Mouse (Mus musculus) liver, postnatal 0 days (tissue): Measurements from ENCODE around the gene Speer4f2. TPM values are rescaled to one million over a fixed set of nuclear protein-coding genes. Genes with fewer than 3 reads are reported as not detected.
"Not testable (repeated sequence)": the region's sequence is repeated elsewhere in the genome, so short reads cannot be mapped to it uniquely, and the experiment has no call there.

Experiments
- ATAC-seq: fragments of 200-750 bp; cut with Nextera tagmentation; 2 replicates; pipeline ENCODE4 v1.8.0; 2017; ENCODE audit warnings: mild to moderate bottlenecking, moderate library complexity
- DNase-seq: peaks from one replicate; pipeline ENCODE4 v3.0.0-alpha.2; 2016
- H3K27ac ChIP-seq: fragments of 300-500 bp; sonication (generic); 2 replicates; pipeline ENCODE4 v1.5.1; 2014; ENCODE audit warnings: antibody characterized with exemption, moderate library complexity, mild to moderate bottlenecking, low read depth
- H3K27me3 ChIP-seq: fragments of 300-500 bp; sonication (generic); 2 replicates; pipeline ENCODE4 v1.6.1; 2014; ENCODE audit warnings: low read length, control low read depth, mixed read lengths; ENCODE audit not compliant: insufficient read depth
- H3K36me3 ChIP-seq: fragments of 300-500 bp; sonication (generic); replicated peaks from 2 replicates; pipeline ENCODE4 v1.6.1; 2014; ENCODE audit warnings: mild to moderate bottlenecking, control low read depth, low read length, moderate library complexity, mixed read lengths; ENCODE audit not compliant: insufficient read depth
- H3K4me1 ChIP-seq: fragments of 300-500 bp; sonication (generic); 2 replicates; pipeline ENCODE4 v1.6.1; 2014; ENCODE audit warnings: antibody characterized with exemption, mild to moderate bottlenecking, control low read depth; ENCODE audit not compliant: insufficient read depth
- H3K4me2 ChIP-seq: fragments of 300-500 bp; sonication (generic); 2 replicates; pipeline ENCODE4 v1.6.1; 2014; ENCODE audit warnings: low read depth, mild to moderate bottlenecking, low read length, moderate library complexity, mixed read lengths
- H3K4me3 ChIP-seq: fragments of 300-500 bp; sonication (generic); 2 replicates; pipeline ENCODE4 v1.5.1; 2014; ENCODE audit warnings: low read depth, low read length
- H3K9ac ChIP-seq: fragments of 300-500 bp; sonication (generic); replicated peaks from 2 replicates; pipeline ENCODE4 v1.6.1; 2014; ENCODE audit warnings: mild to moderate bottlenecking, moderate library complexity
- H3K9me3 ChIP-seq: fragments of 300-500 bp; sonication (generic); 2 replicates; pipeline ENCODE4 v1.6.1; 2016; ENCODE audit warnings: mild to moderate bottlenecking, control low read depth, low read length, mixed read lengths
- CTCF ChIP-seq: sonication (generic); IDR thresholded peaks from 2 replicates; pipeline ENCODE4 v1.5.1; 2016; ENCODE audit warnings: antibody characterized with exemption, low read depth
- EP300 ChIP-seq: IDR thresholded peaks from 2 replicates; pipeline ENCODE4 v1.6.1; 2016; ENCODE audit warnings: antibody characterized with exemption, low read depth, mild to moderate bottlenecking
- WGBS: fragments of 180-500 bp; shearing (Covaris S2); extraction: QIAGEN DNeasy Blood & Tissue Kit; methylation state at CpG from one replicate; pipeline ENCODE4 v1.1.7; 2014; ENCODE audit not compliant: insufficient replicate concordance; 5-methylcytosine and 5-hydroxymethylcytosine counted together
- polyA plus RNA-seq: library from polyadenylated mRNA; unstranded; fragments of >200 nt; fragmentation: Nextera tagmentation; extraction: Ambion mirVana; gene quantifications from 2 replicates; pipeline ENCODE4 v1.2.1, GENCODE M21; 2015

The Speer4f2 gene
- not detected in 2 replicates for polyA plus RNA-seq

DNA sequence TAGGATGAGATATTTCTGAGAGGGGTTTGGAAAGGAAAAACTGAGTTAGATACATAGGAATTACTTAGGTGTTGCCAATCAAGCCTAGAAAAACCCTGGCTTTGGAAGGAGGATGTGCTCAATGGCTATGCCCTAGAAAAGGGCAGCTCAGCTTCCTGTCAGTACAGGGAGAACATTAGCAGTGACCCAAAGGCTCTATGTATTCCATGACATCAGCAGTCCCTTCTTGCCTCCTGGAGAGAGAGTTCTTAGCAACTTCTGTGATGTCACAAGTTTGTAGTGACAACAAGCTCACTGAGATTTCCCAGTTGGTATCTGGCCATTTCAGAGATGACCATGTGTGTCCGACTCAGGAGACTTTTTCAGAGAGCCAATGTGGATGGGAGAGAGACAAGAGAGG lies at the start of gene Speer4f2:
Speer4f2 (plus strand) TSS at position 301 of the 400 bp plus-strand sequence.
- not testable (repeated sequence) for H3K4me3 ChIP-seq, H3K27me3 ChIP-seq, ATAC-seq, H3K9me3 ChIP-seq, H3K4me1 ChIP-seq, H3K27ac ChIP-seq, DNase-seq, H3K4me2 ChIP-seq, H3K36me3 ChIP-seq, H3K9ac ChIP-seq
- WGBS: 68% methylated on average over 1 of the region's 1 CpGs

DNA sequence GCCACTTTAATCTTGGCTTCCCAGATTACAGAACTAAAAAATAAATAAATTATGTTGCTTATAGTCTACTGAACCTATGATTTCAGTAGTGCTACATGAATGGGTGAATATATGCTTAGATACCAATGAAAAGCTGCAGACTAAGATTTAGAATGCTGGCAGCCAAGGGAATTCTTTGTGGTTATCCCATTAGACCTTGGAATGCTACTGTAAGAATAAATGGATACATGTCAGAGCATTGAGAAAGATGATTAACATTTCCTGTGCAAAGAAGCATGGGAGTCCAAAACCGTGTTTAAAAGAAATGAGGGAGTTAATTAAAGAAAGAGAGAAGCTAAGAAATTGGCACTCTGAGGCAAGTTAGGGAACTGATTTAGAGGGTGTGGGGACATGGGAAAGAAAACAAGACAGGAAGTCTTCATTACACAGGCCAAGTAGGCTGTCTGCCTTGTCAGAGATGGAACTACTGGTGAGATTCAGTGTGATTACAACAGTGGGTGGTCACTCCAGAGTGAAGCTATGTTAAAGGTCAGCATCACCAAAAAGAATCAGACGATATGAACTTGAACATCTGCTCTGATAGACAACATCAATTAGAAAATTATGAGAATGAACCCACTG lies 43.9 kb upstream of the Speer4f2 start:
- WGBS: 49% methylated on average over 2 of the region's 2 CpGs

DNA sequence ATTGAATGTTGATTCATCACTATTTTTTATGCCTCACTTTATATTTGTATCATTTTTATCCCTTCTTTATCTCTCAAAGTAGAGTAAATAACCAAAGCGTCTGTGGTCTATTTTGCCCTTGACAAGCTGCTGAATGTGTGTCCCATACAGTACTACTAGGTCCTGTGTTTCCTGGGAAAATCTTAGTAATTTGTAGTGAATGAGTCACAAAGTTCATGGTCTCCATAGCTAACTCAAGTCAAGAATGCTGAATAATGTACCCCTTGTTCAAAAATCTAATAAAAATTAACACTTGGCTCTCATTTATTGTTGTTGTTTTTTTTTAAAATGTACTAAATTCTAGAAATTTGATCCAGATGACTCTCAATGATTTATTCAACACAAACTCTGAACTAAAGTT lies 38.1 kb upstream of the Speer4f2 start:
- DNase-seq (no peak), ATAC-seq (no peak)
- no peaks in the 10 kb centered on the region for H3K9me3 ChIP-seq
- no peaks in the 10 kb centered on the region for H3K4me1 ChIP-seq
- no peaks in the 10 kb centered on the region for H3K27me3 ChIP-seq
- H3K9ac ChIP-seq: no peak overlapping the region
- no peak overlapping the region for H3K4me2 ChIP-seq
- TF ChIP-seq CTCF: no peak
- TF ChIP-seq EP300: no peak
- H3K27ac ChIP-seq: no peak overlapping the region
- no peaks in the 10 kb centered on the region for H3K36me3 ChIP-seq
- WGBS: 64% methylated on average over 1 of the region's 1 CpGs
- H3K4me3 ChIP-seq: no peak overlapping the region

More for the DNA sequence above, 43.9 kb upstream of the Speer4f2 start:
- Histone ChIP-seq H3K36me3 (no peaks in the 10 kb centered on the region), H3K9me3 (no peaks in the 10 kb centered on the region), H3K4me2 (no peak overlapping the region), H3K4me1 (no peaks in the 10 kb centered on the region), H3K27me3 (no peaks in the 10 kb centered on the region), H3K4me3 (no peak overlapping the region), H3K9ac (no peak overlapping the region), H3K27ac (no peak overlapping the region)
- DNase-seq (no peak), ATAC-seq (no peak)
- TF ChIP-seq CTCF: no peak
- no peak for TF ChIP-seq EP300

DNA sequence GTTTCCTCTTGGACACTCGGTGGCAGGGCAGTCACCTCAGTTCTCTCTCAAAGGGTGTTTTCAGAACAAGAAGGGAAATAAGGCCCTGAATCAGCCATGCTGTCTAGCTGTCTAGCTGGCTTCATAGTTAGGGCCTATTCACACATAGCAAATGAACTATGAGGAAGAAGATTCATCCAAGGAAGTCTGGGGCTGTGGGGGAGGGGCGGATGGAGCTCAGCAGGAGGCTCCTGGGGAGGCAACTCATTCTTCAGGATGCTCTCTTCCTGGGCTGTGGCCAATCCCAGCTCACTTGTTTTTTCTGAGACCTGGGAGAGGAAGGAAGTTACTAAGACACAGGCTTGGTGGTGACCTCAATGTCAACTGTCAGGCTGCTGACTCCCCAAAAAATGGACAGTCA lies 27.2 kb upstream of the Speer4f2 start:
- H3K9ac ChIP-seq, H3K36me3 ChIP-seq, H3K4me1 ChIP-seq, H3K4me2 ChIP-seq, H3K9me3 ChIP-seq, ATAC-seq, H3K27ac ChIP-seq, DNase-seq, H3K27me3 ChIP-seq, H3K4me3 ChIP-seq: not testable (repeated sequence)
- WGBS: 61% methylated on average over 2 of the region's 2 CpGs

DNA sequence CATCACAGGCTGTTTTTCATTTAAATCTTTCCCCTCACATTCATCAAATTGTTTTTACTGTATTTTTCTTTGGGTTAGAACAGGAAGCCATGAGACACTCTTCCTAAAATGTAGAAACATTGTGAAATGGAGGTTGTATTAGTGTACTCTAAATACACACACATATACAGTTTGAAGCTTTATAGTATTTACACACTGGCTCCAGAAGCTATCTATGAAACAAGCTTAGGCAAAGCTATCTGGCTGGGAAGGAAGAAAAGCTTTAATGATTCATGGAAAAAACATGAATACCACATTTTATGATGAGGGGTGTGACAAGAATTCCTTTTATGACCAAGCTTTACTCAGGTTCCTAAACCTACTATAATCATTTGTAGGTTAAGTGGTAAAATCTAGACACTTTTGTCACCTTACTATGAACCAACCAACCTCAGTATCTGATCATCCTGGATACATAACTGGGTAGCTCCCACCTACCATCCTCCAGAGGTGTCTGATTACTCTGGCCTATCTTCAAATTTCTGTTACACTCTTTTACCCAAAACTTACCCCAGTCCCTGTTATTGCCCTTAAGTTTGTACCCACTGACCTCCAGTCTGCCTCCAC lies 13.5 kb upstream of the Speer4f2 start:
- Histone ChIP-seq H3K36me3 (no peaks in the 10 kb centered on the region), H3K27ac (no peak overlapping the region), H3K9me3 (no peaks in the 10 kb centered on the region), H3K4me3 (no peak overlapping the region), H3K9ac (no peak overlapping the region), H3K4me2 (no peak overlapping the region), H3K27me3 (no peaks in the 10 kb centered on the region), H3K4me1 (no peaks in the 10 kb centered on the region)
- ATAC-seq (no peak), DNase-seq (no peak)
- TF ChIP-seq EP300: no peak
- TF ChIP-seq CTCF: no peak

DNA sequence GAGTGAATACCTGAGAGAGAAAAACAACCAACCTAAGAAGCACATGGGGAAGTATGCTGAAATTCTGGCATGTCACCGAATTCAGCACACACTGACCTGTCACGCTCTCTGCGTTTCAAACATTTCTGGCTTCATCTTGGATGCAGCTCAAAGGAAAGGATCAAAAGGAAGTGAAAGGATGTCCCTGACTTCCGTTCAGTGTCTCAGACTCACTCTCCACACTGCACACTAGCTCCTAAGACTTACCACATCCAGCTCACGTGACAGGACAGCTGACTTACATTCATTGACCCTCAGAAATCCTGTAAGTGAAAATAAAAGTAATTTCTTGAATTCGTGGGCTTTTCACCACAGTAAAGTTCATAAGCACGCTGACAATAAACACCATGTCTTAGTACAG lies 16.9 kb downstream of the Speer4f2 start:
- no peaks in the 10 kb centered on the region for H3K4me1 ChIP-seq
- ATAC-seq: no peak
- no peaks in the 10 kb centered on the region for H3K9me3 ChIP-seq
- H3K36me3 ChIP-seq: no peaks in the 10 kb centered on the region
- no peak overlapping the region for H3K4me2 ChIP-seq
- no peak overlapping the region for H3K9ac ChIP-seq
- 58% methylated on average over 7 of the region's 7 CpGs for WGBS
- H3K27me3 ChIP-seq: no peaks in the 10 kb centered on the region
- no peak overlapping the region for H3K27ac ChIP-seq
- no peak for DNase-seq
- TF ChIP-seq EP300: no peak
- no peak for TF ChIP-seq CTCF
- H3K4me3 ChIP-seq: no peak overlapping the region

DNA sequence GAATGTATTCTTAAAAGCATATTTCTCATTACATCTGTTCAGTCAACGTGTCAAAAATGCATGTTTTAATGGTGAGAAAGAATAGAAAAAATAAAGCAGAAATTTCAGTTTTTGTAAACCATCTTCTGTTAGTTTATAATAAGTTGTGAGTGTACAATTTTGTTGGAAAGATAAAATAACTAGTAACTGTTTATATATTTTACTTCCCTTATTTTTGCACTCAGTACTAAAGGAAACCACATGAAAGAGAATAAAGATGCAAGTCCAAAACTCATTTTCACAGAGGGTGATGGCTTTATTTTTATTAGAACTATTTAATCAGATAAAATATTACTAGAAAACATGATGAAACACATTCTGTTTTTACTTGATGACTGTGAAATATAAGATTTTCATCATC lies 18.2 kb downstream of the Speer4f2 start:
- WGBS: 73% methylated on average over 1 of the region's 1 CpGs
- DNase-seq: no peak
- Histone ChIP-seq H3K9ac (no peak overlapping the region), H3K4me1 (no peaks in the 10 kb centered on the region), H3K4me3 (no peak overlapping the region), H3K36me3 (no peaks in the 10 kb centered on the region), H3K9me3 (no peaks in the 10 kb centered on the region), H3K27ac (no peak overlapping the region), H3K4me2 (no peak overlapping the region), H3K27me3 (no peaks in the 10 kb centered on the region)
- ATAC-seq: no peak
- TF ChIP-seq CTCF (no peak), EP300 (no peak)
